Mouse (Mus musculus) testis, adult 2 months (tissue): ENCODE data around the gene Zfp423. TPM values are rescaled to one million over a fixed set of nuclear protein-coding genes. Genes with fewer than 3 reads are reported as not detected.
"Not testable (repeated sequence)": the region's sequence is repeated elsewhere in the genome, so short reads cannot be mapped to it uniquely, and the experiment has no call there.

Experiments used
- H3K27ac ChIP-seq: fragments of 200-500 bp; 2 replicates; pipeline ENCODE4 v1.5.1; 2012; ENCODE audit warnings: low read depth, low read length; ENCODE audit not compliant: control insufficient read depth, insufficient read depth
- H3K27me3 ChIP-seq: fragments of 200-500 bp; 2 replicates; pipeline ENCODE4 v1.6.1; 2012; ENCODE audit warnings: mild to moderate bottlenecking, low read length, moderate library complexity; ENCODE audit not compliant: control insufficient read depth, insufficient read depth
- H3K36me3 ChIP-seq: fragments of 200-500 bp; 2 replicates; pipeline ENCODE4 v1.6.1; 2012; ENCODE audit warnings: mild to moderate bottlenecking, low read length; ENCODE audit not compliant: control insufficient read depth, insufficient read depth
- H3K4me1 ChIP-seq: fragments of 200-500 bp; 2 replicates; pipeline ENCODE4 v1.6.1; 2012; ENCODE audit warnings: low read length; ENCODE audit not compliant: control insufficient read depth, insufficient read depth
- H3K4me3 ChIP-seq: fragments of 200-500 bp; 2 replicates; pipeline ENCODE4 v1.5.1; 2012; ENCODE audit warnings: low read depth, mild to moderate bottlenecking, low read length, moderate library complexity, mixed read lengths; ENCODE audit not compliant: control insufficient read depth
- CTCF ChIP-seq: fragments of 200-500 bp; IDR thresholded peaks from 2 replicates; pipeline ENCODE4 v1.5.1; 2012; ENCODE audit warnings: low read depth, mild to moderate bottlenecking, inconsistent platforms, low read length, moderate library complexity; ENCODE audit not compliant: control insufficient read depth, insufficient read depth, insufficient replicate concordance
- POLR2A ChIP-seq: fragments of 200-500 bp; IDR thresholded peaks from 2 replicates; pipeline ENCODE4 v1.6.1; 2012; ENCODE audit warnings: low read depth, mild to moderate bottlenecking, inconsistent platforms, low read length, moderate library complexity; ENCODE audit not compliant: control insufficient read depth
- polyA plus RNA-seq: library from polyadenylated mRNA; depleted of rRNA; stranded (reverse); fragments of >200 nt; gene quantifications from 2 replicates; pipeline ENCODE4 v1.2.3, GENCODE M21; 2012

Gene Zfp423
- polyA plus RNA-seq, 1 experiment = 7.2 TPM

- Histone ChIP-seq H3K4me3 (no peak overlapping the region), H3K27me3 (no peaks in the 10 kb centered on the region), H3K36me3 (no peaks in the 10 kb centered on the region), H3K27ac (no peak overlapping the region), H3K4me1 (no peaks in the 10 kb centered on the region; the same call in 1 of the 2 replicates)
- no peak for TF ChIP-seq POLR2A
These were observed 108.0 kb downstream of the Zfp423 start for GRCm38 (mm10) chr8:87851380-87851779.

GRCm38 (mm10) chr8:87848836-87849235, 110.6 kb downstream of the Zfp423 start:
- H3K4me1 ChIP-seq = no peaks in the 10 kb centered on the region; the same call in 1 of the 2 replicates
- H3K4me3 ChIP-seq = no peak overlapping the region
- H3K27me3 ChIP-seq = no peaks in the 10 kb centered on the region
- no peaks in the 10 kb centered on the region for H3K36me3 ChIP-seq
- TF ChIP-seq CTCF (no peak), POLR2A (no peak)
- no peak overlapping the region for H3K27ac ChIP-seq

GRCm38 (mm10) chr8:87847796-87848195, 111.6 kb downstream of the Zfp423 start:
- Histone ChIP-seq H3K36me3 (no peaks in the 10 kb centered on the region), H3K27me3 (no peaks in the 10 kb centered on the region), H3K27ac (no peak overlapping the region), H3K4me1 (no peaks in the 10 kb centered on the region; the same call in 1 of the 2 replicates), H3K4me3 (no peak overlapping the region)
- TF ChIP-seq POLR2A = no peak
- no peak for TF ChIP-seq CTCF

GRCm38 (mm10) chr8:87842096-87842495, 117.3 kb downstream of the Zfp423 start:
- H3K4me1 ChIP-seq, H3K4me3 ChIP-seq, H3K36me3 ChIP-seq, H3K27ac ChIP-seq, H3K27me3 ChIP-seq: not testable (repeated sequence)

- H3K36me3 ChIP-seq = no peaks in the 10 kb centered on the region
- H3K4me3 ChIP-seq = no peak overlapping the region
- peaks cover 2% of the 10 kb centered on the region; the same call in 1 of the 2 replicates for H3K4me1 ChIP-seq
- no peaks in the 10 kb centered on the region for H3K27me3 ChIP-seq
- no peak overlapping the region for H3K27ac ChIP-seq
- TF ChIP-seq CTCF (no peak), POLR2A (no peak)
These were observed 122.1 kb downstream of the Zfp423 start for GRCm38 (mm10) chr8:87837266-87837665.

GRCm38 (mm10) chr8:87836866-87837265, 122.5 kb downstream of the Zfp423 start:
- Histone ChIP-seq H3K4me1 (peaks cover 2% of the 10 kb centered on the region; the same call in 1 of the 2 replicates), H3K27me3 (no peaks in the 10 kb centered on the region), H3K27ac (no peak overlapping the region), H3K4me3 (no peak overlapping the region), H3K36me3 (no peaks in the 10 kb centered on the region)
- no peak for TF ChIP-seq CTCF
- TF ChIP-seq POLR2A = no peak

- peaks cover 2% of the 10 kb centered on the region; the same call in 1 of the 2 replicates for H3K4me1 ChIP-seq
- TF ChIP-seq POLR2A (no peak), CTCF (no peak)
- no peak overlapping the region for H3K27ac ChIP-seq
- H3K27me3 ChIP-seq = no peaks in the 10 kb centered on the region
- H3K4me3 ChIP-seq = no peak overlapping the region
- H3K36me3 ChIP-seq = no peaks in the 10 kb centered on the region
These were observed 123.5 kb downstream of the Zfp423 start for GRCm38 (mm10) chr8:87835924-87836323.

GRCm38 (mm10) chr8:87835411-87835821, 124.0 kb downstream of the Zfp423 start:
- Histone ChIP-seq H3K4me1 (peaks cover 2% of the 10 kb centered on the region; the same call in 1 of the 2 replicates), H3K27me3 (no peaks in the 10 kb centered on the region), H3K4me3 (no peak overlapping the region), H3K27ac (no peak overlapping the region), H3K36me3 (no peaks in the 10 kb centered on the region)
- TF ChIP-seq POLR2A = no peak
- no peak for TF ChIP-seq CTCF
